Mouse (Mus musculus) gastrocnemius, adult 8-10 months (tissue): ENCODE data around the gene Akr1d1. TPM values are rescaled to one million over a fixed set of nuclear protein-coding genes. Genes with fewer than 3 reads are reported as not detected.
A peak's percentile ranks its signal among the peaks of the same experiment; 100 is the strongest.

Experiments used
- DNase-seq, 2 experiments: peaks; one replicate each; pipeline ENCODE4 v3.0.0; 2022; ENCODE audit warnings: low spot score in 2 of 2
- total RNA-seq, 4 experiments: library from RNA; stranded (reverse); gene quantifications; 2 replicates each; pipeline ENCODE4 v1.2.4; 2022

Gene Akr1d1
- total RNA-seq, 4 experiments from 2014 or later: 0.82 TPM; not detected in 3

DNA sequence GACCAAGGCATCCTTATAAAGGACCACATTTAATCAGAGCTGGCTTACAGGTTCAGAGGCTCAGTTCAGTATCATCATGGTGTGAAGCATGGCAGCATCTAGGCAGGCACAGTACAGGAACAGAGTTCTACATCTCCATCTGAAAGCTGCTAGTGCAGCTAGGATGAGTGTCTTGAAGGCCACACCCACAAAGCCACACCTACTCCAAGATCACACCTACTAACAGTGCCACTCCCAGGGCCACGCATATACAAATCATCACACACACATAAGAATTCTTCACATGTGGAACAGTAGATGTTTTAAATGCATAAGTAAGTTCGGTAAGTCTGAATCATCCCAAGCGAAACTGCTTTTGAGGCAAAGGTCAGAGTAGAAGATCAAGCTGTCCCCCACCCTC, 33.9 kb downstream of the Akr1d1 start:
- DNase-seq: no peak

- no peak for DNase-seq
Measured at GRCm38 (mm10) chr6:37567363-37567762, 37.4 kb downstream of the Akr1d1 start.

DNA sequence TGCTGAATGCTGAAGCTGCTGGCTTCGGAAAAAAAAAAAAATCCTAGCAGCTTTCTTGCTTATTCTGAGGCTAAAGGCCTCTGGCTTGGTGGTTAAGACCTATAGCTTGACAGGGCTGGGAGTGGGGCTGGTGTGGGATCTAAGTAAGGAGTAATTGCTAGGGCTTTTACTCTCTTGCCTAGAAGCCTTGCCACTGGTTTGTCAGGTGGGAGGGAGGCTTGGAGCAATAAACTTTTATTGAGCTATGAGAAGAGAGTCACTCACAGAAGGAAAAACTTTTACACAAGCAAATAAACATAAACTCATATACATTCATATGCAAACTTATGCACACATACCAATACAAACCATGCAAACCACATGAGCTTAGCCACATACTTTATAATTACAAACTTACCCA, 42.0 kb downstream of the Akr1d1 start:
- no peak for DNase-seq

DNA sequence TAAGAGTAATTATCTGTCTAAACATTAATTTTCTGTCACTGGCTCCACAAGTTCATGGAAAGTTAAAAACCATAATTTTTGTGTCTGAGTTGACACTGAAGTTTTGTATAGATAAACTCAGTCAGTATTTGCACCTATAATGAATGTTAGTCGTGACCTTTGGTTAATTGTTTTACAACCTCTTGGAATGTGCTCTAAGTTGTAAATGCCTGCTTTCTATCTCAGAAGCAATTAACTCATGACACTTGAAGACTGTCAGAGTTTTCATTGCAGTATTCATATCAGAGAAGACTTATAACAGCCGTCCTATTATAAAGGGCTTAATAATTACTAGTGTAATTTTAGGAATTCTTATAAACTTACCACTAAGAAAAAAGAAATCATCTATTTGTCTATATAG, 43.0 kb downstream of the Akr1d1 start:
- DNase-seq: no peak

DNA sequence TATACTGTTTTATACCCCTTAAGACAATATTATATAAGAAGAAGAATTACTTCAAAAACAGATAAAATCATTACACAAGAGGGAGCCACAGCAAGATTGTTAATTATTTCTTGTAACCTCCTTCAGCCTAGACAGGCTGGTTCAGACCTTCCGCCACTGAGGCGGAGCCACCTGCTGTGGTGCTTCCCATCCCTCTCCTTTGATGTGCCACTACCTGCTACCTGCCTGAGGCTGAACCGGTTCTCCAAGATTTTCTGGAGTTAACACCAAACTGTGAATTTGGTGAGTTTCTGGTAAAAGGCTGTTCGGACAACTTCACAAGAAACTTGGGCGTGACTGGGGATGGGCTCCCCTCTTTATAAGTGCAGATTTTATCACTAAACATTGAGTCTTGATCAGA, 50.5 kb downstream of the Akr1d1 start:
- no peak for DNase-seq

DNA sequence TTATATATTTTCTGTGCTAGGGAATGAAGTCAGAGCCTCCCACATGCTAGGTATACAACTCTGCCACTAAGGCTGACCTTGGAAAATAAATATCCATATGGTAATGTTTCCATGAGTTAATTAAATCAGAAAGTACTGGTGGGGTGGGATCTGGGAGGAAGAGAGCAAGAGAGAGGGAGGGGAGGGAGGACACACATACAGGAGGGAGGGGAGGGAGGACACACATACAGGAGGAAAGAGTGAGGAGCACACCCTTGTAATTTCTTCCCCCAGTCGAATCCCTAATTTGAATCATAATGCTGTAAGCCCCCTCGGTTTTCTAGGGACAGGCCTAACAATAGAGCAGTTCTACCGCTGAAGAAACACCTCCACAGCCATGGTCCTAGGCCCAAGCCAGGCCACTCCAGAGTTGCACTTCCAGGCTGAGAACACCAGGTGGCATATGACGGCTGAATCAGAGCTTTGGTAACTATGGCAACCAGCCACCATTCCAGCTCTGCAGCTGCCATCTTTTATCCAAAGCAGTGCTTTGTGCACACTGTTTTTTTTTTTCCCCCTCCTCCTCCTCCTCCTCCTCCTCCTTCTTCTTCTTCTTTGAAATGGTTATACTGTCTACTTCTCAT, 59.5 kb downstream of the Akr1d1 start:
- peak; percentile 37 to 38 for DNase-seq

DNA sequence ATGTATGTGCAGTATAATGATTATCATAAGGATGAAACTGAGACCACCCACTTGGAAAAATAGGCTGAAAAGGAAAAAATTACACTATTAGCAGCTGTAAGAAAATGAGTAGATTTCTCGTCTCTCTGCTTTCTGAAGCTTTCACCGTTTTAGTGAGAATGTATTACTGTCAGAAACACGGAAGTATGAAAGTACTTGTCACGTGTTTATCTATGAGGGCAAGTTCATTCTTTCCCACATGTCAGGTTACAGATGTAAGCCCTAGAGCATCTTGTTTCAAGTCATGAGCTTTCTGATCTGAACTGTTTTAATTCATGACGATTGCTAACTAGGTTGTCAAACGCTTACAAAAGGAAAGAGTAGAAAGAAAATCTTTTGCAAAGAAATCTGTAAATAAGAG, 60.8 kb downstream of the Akr1d1 start:
- no peak for DNase-seq

- DNase-seq: no peak
Measured at GRCm38 (mm10) chr6:37592101-37593032, 62.4 kb downstream of the Akr1d1 start.

GRCm38 (mm10) chr6:37593033-37593374, 63.0 kb downstream of the Akr1d1 start:
- no peak for DNase-seq

GRCm38 (mm10) chr6:37593551-37594089, 63.6 kb downstream of the Akr1d1 start:
- no peak for DNase-seq

DNA sequence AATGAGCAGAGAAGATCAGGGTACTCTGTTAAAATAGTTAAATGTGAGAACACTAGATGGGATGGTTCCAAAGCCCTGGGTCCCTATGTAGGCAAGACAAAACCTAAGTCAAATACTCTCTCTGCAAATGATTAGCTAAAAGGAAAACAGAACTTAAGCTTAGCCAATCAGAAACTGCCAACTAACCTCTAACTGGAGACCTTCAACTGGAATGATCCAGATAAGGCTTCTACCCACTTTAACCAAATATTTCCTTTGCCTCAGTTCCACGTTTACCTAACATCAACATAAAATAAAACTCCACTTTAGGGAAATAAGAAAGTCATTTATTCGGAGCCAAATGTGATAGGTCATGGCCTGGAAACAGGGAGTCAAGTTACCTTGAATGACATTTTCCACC, 67.1 kb downstream of the Akr1d1 start:
- no peak for DNase-seq

- no peak for DNase-seq
Measured at GRCm38 (mm10) chr6:37598033-37598432, 68.1 kb downstream of the Akr1d1 start.

DNA sequence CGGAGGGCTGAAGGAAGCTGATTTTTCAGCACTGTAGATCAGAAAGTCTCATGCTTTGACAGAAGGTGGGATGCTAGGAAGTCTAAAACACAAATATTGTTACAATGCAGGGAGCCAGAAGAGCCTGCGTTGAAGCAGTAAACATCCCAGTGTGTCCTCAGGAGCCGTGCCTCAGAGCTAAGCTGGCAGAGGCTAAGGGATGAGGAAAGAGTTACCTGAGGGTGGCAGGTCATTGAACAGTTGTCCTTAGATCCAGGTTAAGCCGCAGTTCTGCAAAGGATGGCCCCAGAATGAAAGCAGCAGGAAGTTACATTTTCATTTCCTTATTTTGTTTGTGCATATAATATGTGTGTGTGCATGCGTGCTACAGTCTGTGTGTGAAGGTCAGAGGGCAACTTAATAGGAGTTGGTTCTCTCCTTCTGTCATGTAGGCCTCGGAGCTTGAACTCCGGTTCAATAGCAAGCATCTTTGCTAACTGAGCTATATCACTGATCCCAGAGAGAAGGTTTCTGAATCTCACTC, 71.1 kb downstream of the Akr1d1 start:
- no peak for DNase-seq

- no peak for DNase-seq
Measured at GRCm38 (mm10) chr6:37602857-37603765, 73.1 kb downstream of the Akr1d1 start.

DNA sequence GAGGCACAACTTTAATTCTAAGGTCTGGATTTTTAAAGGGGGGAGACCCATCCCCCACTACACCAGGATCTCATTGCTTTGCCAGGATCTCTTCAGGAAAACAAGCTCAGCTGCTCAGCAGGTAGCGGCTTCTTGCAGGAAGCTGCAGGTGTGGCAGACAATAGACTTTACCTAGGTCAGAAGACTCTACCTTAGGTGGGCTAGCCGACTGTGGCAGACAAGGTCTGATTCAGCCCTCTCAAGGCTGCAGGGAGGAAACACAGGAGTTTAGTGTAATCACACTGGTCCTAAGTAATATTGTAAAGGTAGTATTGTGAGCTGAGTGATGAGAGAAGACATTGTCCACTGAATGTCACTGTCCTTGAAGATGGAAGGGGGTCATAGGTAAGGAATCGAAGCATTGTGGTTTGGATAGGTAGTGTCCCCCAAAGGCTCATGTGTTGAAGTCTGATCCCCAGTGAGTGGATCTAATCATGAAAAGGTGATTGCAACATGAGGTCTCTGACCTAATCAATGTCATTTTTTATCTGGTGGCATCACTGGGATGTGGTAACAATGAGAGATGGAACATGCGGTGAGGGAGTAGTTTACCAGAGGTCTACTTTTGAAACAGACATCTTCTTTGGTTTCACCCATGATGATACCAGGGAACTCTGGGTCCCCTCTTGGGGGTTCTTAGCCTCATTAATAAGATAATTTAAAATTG, 74.4 kb downstream of the Akr1d1 start:
- no peak for DNase-seq

GRCm38 (mm10) chr6:37604884-37605269, 74.9 kb downstream of the Akr1d1 start:
- no peak for DNase-seq

- no peak for DNase-seq
Measured at GRCm38 (mm10) chr6:37607511-37608289, 77.7 kb downstream of the Akr1d1 start.

GRCm38 (mm10) chr6:37612603-37613284, 82.8 kb downstream of the Akr1d1 start:
- no peak for DNase-seq

DNA sequence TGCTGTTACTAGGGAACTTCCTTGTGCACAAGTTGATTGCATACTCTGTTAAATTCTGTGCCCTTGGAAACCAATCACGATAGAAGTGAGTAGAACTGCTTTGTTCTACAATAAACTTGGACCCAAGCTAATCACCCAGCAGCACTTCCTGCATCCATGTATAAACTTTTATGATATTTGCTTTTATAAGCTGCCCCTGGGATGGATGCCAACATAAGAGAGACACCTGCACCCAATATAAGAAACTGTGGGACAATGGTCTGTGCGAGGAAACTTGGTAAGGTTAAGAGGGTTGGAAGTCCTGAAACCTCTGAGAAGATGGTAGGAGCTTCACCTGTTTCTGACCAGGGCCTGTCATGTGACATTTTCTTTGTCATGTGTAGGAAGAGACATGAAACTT, 85.5 kb downstream of the Akr1d1 start:
- DNase-seq: no peak
